Mouse (Mus musculus): Measurements from ENCODE around the gene Ccdc134. TPM values are rescaled to one million over a fixed set of nuclear protein-coding genes. Genes with fewer than 3 reads are reported as not detected.

The Ccdc134 gene
- polyA plus RNA-seq, 1 experiment from 2014 or later: 27.6 TPM

DNA sequence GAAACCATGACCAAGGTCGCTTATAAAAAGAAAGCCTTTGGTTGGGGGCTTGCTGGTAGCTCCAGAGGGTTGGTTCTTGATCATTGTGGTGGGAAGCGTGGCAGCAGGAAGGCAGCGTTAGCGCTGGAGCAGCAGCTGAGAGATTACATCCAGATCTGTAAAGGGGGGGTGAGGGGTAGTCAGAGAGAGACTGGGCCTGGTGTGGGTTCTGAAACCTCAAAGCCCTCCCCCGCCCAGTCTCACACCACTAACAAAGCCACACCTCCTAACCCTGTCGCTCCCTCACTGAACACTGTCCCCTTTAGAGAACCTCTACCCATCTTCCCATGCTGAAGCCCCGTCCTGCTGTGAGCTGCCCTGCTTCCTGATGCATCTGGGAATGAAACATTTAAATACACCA is 2.9 kb downstream of the Ccdc134 start:
- H3K4me3 ChIP-seq (replicated peaks): no peak overlapping the region
- peaks cover 16% of the 10 kb centered on the region for H3K4me1 ChIP-seq
- ATAC-seq (ENCODE audit: insufficient number of reproducible peaks, low FRiP score, low TSS enrichment, low read depth): no peak
- H3K36me3 ChIP-seq: peaks cover 4% of the 10 kb centered on the region; the same call in 1 of the 2 replicates
- H3K27ac ChIP-seq (replicated peaks): no peak overlapping the region
- H3K4me2 ChIP-seq (replicated peaks): no peak overlapping the region
- no peaks in the 10 kb centered on the region for H3K9me3 ChIP-seq (replicated peaks)
- H3K9ac ChIP-seq: no peak overlapping the region
- 59% methylated on average over 7 of the region's 7 CpGs for WGBS
- no peaks in the 10 kb centered on the region for H3K27me3 ChIP-seq

DNA sequence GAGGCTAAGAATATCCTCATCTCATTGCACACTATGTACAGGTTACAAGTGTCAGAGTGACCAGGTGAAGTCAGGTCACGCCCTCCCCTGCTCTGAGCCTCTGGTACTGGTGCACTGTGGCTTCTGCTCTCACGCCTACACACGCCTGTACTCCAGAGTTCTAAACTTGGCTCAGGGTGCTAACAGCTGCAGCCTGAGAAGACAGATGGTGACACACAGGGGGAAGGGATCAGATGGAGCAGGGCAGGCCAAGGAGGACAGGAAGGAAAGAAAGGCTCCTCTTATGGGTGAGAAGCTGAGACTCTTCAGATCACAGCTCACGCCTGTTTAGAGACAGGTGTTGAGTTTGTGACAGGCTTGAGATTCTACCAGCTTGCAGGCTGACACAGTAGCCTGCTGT is 7.7 kb downstream of the Ccdc134 start:
- ATAC-seq (ENCODE audit: insufficient number of reproducible peaks, low FRiP score, low TSS enrichment, low read depth): peak; percentile 60
- 79% methylated on average over 4 of the region's 4 CpGs for WGBS
- no peaks in the 10 kb centered on the region for H3K4me1 ChIP-seq
- no peak overlapping the region for H3K9ac ChIP-seq
- no peak overlapping the region for H3K4me2 ChIP-seq (replicated peaks)
- no peak overlapping the region for H3K27ac ChIP-seq (replicated peaks)
- H3K36me3 ChIP-seq: peaks cover 8% of the 10 kb centered on the region; the same call in 1 of the 2 replicates
- H3K4me3 ChIP-seq (replicated peaks): no peak overlapping the region
- H3K9me3 ChIP-seq (replicated peaks): no peaks in the 10 kb centered on the region
- H3K27me3 ChIP-seq: no peaks in the 10 kb centered on the region

DNA sequence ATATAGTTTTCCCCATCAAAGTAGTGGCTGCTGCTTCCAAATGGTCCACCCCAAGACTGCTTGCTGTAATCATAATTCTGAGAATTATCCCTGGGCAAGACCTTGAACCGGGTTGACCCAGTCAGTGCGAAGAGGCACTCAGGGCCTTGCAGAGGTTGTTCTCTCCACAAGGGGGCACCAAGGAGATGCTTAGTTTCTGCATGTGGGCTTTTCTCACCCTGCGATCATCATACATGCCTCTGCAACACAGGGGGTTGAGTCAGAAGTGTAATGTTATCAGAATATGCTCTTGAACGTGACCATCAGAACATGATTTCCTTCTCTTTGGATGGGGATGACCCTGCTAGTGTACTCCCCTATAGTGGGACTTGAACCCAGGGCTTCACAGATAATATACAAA is 10.8 kb downstream of the Ccdc134 start:
- no peaks in the 10 kb centered on the region for H3K9me3 ChIP-seq (replicated peaks)
- no peak overlapping the region for H3K27ac ChIP-seq (replicated peaks)
- H3K9ac ChIP-seq: no peak overlapping the region
- H3K36me3 ChIP-seq: 0 out of 2 replicates have a peak, but pooled peaks cover 14% of the 10 kb centered on the region
- no peaks in the 10 kb centered on the region for H3K27me3 ChIP-seq
- no peaks in the 10 kb centered on the region for H3K4me1 ChIP-seq
- WGBS: 44% methylated on average over 4 of the region's 4 CpGs
- H3K4me3 ChIP-seq (replicated peaks): no peak overlapping the region
- H3K4me2 ChIP-seq (replicated peaks): no peak overlapping the region
- ATAC-seq (ENCODE audit: insufficient number of reproducible peaks, low FRiP score, low TSS enrichment, low read depth): no peak

DNA sequence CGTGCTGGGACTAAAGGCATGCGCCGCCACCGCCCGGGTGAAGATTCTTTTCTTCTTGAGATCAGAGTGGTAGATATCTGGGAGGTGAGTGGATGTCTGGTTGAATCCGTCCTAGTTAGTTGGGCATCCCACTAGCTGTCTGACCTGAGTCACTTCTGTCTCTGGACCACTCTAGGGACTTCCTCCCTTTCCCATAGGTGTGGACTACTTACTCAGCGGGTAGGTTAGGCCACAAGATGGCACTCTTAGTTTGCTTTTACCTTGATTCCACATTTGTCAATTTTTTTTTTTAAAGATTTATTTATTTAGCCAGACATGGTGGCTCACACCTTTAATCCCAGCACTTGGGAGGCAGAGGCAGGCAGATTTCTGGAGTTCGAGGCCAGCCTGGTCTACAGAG is 11.5 kb downstream of the Ccdc134 start:
- Histone ChIP-seq H3K4me3 (replicated peaks) (no peak overlapping the region), H3K9me3 (replicated peaks) (no peaks in the 10 kb centered on the region), H3K27ac (replicated peaks) (no peak overlapping the region), H3K9ac (no peak overlapping the region), H3K4me1 (peaks cover 4% of the 10 kb centered on the region; the same call in 1 of the 2 replicates), H3K36me3 (0 out of 2 replicates have a peak, but pooled peaks cover 14% of the 10 kb centered on the region), H3K4me2 (replicated peaks) (no peak overlapping the region), H3K27me3 (no peaks in the 10 kb centered on the region)
- WGBS: 91% methylated on average over 8 of the region's 8 CpGs
- no peak for ATAC-seq (ENCODE audit: insufficient number of reproducible peaks, low FRiP score, low TSS enrichment, low read depth)

DNA sequence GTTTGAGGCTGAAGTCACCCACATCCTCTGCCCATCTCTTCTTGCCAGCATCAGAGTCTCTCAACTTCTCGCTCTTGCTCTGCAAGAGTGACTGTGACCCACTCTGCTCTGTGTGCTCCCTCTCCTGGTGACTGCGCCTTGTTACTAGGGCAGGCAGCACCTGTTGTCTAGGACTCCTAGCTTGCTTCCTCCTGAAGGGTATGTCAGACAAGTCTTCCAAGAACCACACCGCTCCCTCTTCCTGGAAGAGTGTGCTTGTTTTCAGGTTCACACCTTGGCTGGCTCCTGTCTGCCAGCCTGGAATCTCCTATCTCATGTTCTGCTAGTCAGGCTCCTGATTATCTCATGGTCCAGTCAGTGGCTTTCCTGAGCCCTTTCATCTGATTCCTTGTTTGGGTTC is 12.6 kb downstream of the Ccdc134 start:
- Histone ChIP-seq H3K4me3 (replicated peaks) (no peak overlapping the region), H3K9me3 (replicated peaks) (no peaks in the 10 kb centered on the region), H3K36me3 (0 out of 2 replicates have a peak, but pooled peaks cover 14% of the 10 kb centered on the region), H3K4me1 (peaks cover 8% of the 10 kb centered on the region), H3K4me2 (replicated peaks) (no peak overlapping the region), H3K9ac (no peak overlapping the region), H3K27ac (replicated peaks) (no peak overlapping the region), H3K27me3 (no peaks in the 10 kb centered on the region)
- 80% methylated on average over 3 of the region's 3 CpGs for WGBS
- ATAC-seq (ENCODE audit: insufficient number of reproducible peaks, low FRiP score, low TSS enrichment, low read depth): no peak

DNA sequence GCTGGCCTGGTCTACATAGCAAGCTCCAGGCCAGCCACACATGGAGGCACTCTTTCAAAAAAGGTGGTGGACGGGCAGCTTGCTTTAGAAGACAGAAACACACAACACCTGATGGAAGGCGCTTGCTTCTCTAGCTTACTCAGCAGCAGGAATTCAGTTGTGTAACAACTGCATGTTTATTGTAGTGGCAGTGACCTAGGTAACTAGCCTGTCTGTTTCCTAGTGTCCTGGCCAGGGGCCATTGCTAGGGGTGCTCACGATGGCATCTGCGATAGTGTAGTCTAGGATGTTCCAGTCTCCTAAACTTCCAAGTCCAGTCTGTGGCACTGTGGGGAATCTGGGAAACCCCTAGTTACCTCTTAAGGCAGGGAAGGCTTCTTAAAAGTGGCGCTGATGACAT is 16.4 kb downstream of the Ccdc134 start:
- H3K27me3 ChIP-seq: no peaks in the 10 kb centered on the region
- no peak overlapping the region for H3K4me2 ChIP-seq (replicated peaks)
- WGBS: 86% methylated on average over 5 of the region's 5 CpGs
- H3K4me3 ChIP-seq (replicated peaks): no peak overlapping the region
- H3K4me1 ChIP-seq: peaks cover 29% of the 10 kb centered on the region
- ATAC-seq (ENCODE audit: insufficient number of reproducible peaks, low FRiP score, low TSS enrichment, low read depth): no peak
- no peak overlapping the region for H3K27ac ChIP-seq (replicated peaks)
- H3K9me3 ChIP-seq (replicated peaks): no peaks in the 10 kb centered on the region
- H3K9ac ChIP-seq: no peak overlapping the region
- H3K36me3 ChIP-seq: 0 out of 2 replicates have a peak, but pooled peaks cover 11% of the 10 kb centered on the region

DNA sequence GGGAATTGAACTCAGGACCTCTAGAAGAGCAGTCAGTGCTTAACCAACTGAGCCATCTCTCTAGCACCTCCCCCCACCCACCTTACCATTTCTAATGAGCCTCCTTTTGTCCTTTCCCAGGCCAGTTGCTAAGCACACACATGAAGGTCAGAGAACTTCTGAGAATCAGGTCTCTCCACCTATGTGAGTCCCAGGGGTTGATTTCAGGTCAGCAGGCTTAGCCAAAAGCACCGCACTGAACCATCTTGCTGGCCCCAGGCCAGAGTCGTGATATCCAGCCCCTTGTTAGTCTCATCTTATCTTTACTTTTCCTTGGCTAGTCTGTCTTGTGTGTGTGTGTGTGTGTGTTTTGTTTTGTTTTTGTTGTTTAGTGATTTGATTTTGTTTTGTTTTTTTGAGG is 17.7 kb downstream of the Ccdc134 start:
- ATAC-seq (ENCODE audit: insufficient number of reproducible peaks, low FRiP score, low TSS enrichment, low read depth): no peak
- H3K4me3 ChIP-seq (replicated peaks): no peak overlapping the region
- peak overlapping the region; percentile 86 for H3K27ac ChIP-seq (replicated peaks)
- H3K27me3 ChIP-seq: no peaks in the 10 kb centered on the region
- 0 out of 2 replicates have a peak, but pooled peaks cover 11% of the 10 kb centered on the region for H3K36me3 ChIP-seq
- WGBS: 47% methylated on average over 2 of the region's 2 CpGs
- H3K4me1 ChIP-seq: peaks cover 33% of the 10 kb centered on the region
- no peaks in the 10 kb centered on the region for H3K9me3 ChIP-seq (replicated peaks)
- H3K4me2 ChIP-seq (replicated peaks): no peak overlapping the region
- H3K9ac ChIP-seq: no peak overlapping the region

DNA sequence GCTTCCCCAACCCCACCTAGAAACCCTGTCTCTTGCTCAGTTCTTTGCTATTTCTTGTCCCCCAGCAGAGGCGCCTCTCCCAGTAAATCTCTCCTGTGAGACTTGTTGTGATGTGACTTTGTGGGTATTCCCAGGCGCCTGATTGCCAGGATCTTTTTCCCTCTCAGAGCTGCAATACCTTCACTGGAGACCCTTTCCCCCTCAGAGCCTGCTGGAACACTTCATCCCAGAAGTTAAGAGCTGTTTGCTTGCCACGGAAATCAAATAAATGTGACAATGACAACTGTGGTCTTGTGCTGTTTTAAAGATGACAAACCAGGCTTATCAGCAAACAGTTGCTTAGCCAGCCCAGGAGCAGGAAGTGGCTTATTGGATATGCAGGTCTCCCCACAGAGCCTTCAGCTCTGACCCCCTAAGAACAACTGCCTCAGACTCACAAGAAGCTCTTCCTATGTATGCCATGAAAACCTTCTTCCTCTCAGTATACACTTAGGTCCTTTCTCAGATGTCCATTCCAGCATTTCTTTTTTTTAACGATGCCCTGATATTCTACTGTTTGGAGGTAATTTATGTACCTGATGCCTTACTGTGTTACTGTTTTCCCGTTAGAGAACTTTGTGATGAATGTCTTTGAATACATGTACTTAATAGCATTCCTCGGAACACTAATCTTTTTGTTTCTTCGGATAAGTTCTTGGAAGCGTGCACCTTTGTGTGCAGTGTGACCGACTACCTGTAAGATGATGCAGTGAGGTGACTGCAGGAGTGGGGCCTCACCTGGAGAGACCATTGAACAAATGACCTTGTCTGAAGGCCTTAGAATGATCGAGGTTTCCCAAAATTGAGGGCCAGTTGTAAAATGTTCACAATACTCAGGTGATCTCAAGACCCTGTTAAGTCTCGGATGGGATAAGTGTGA is 18.4 kb downstream of the Ccdc134 start:
- no peak overlapping the region for H3K9ac ChIP-seq
- H3K36me3 ChIP-seq: 0 out of 2 replicates have a peak, but pooled peaks cover 5% of the 10 kb centered on the region
- 14% methylated on average over 11 of the region's 11 CpGs for WGBS
- peak overlapping the region; percentile 83 for H3K4me3 ChIP-seq (replicated peaks)
- no peaks in the 10 kb centered on the region for H3K9me3 ChIP-seq (replicated peaks)
- H3K4me2 ChIP-seq (replicated peaks): peak overlapping the region; percentile 75
- peaks cover 36% of the 10 kb centered on the region for H3K4me1 ChIP-seq
- H3K27me3 ChIP-seq: no peaks in the 10 kb centered on the region
- no peak; the same call in 1 of the 2 replicates for ATAC-seq (ENCODE audit: insufficient number of reproducible peaks, low FRiP score, low TSS enrichment, low read depth)
- H3K27ac ChIP-seq (replicated peaks): peak overlapping the region; percentile 86

DNA sequence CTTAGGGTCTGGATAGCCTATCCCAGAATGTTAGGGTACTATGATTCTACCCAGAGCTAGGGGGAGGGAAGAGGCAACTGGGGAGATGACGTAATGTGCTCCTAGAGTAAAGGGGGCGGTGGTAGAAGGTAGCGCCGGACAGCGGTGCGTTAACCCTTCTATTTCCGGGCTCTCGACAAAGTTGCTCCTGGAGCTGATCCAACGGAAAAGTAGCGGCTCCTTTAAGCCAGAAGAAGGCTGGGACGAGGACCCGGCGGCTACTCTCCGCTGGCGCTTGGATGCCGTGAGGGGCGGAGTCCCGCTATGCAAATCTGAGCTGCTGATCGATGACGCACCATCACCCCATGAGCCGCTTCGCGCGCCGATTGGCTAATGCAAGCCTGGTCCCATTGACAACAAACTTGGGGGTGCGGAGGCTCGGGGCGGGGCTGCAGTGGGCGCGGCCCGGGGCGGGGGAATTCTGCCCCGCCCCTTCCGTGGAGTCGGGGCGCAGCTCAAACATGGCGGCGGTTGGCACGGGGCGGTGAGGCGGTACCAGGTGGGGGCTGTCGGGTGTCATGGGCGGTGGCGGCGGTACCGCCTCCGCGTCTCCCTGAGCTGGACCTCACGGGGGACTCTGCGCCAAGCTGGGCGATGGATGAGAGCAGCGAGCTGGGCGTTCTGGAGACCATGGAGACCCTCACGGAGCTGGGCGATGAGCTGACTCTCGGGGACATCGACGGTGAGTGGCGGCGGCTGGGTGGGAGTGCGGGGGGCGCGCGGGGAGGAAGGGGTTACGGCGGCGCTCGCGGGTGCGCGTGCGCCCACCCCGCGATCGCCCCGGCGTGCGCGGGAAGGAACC is 19.3 kb downstream of the Ccdc134 start, which contains the start of gene Srebf2:
Srebf2 (plus strand) TSS at position 412 of the 841 bp plus-strand sequence.
- peak within 1 kb of the TSS; percentile 75 for H3K4me2 ChIP-seq (replicated peaks)
- H3K4me3 ChIP-seq (replicated peaks): peak within 1 kb of the TSS; percentile 83
- ATAC-seq (ENCODE audit: insufficient number of reproducible peaks, low FRiP score, low TSS enrichment, low read depth): peak; percentile 96
- WGBS: under 1% methylated on average over 76 of the region's 79 CpGs
- H3K27me3 ChIP-seq: no peaks in the 10 kb centered on the region
- H3K27ac ChIP-seq (replicated peaks): peak within 1 kb of the TSS; percentile 96
- no peaks in the 10 kb centered on the region for H3K36me3 ChIP-seq
- H3K9me3 ChIP-seq (replicated peaks): no peaks in the 10 kb centered on the region
- peaks cover 40% of the 10 kb centered on the region for H3K4me1 ChIP-seq
- peak within 1 kb of the TSS; percentile 86 for H3K9ac ChIP-seq

DNA sequence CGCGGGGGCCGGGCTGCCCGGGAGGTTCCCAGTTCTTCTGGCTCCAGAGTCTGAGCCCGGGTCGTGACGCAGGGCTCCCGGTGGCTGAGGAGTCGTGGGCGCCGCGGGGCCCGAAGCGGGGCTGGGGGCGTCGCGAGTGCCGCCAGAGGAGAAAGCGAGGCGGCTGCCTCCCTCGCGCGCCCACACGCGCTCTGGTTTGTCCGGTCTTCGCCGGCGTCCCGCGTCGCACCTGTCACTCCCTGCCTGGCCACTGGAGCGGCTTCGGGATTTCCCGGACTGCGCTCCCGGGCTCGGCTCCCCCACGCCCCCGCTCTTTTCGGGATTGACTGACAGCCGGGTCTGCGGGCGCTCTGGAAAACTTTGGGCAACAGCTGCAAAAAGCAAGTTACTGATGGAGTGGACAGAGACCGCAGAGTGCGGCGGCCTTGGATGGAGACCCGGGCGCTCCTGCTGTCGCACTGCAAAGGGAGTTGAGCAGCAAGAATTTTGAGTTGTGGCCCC is 19.9 kb downstream of the Ccdc134 start:
- H3K27ac ChIP-seq (replicated peaks): peak overlapping the region; percentile 96
- peak overlapping the region; percentile 83 for H3K4me3 ChIP-seq (replicated peaks)
- H3K9ac ChIP-seq: peak overlapping the region; percentile 86
- no peaks in the 10 kb centered on the region for H3K36me3 ChIP-seq
- H3K27me3 ChIP-seq: no peaks in the 10 kb centered on the region
- no peaks in the 10 kb centered on the region for H3K9me3 ChIP-seq (replicated peaks)
- peak overlapping the region; percentile 75 for H3K4me2 ChIP-seq (replicated peaks)
- 0 out of 2 replicates have a peak, but pooled peaks have one; percentile 5 for ATAC-seq (ENCODE audit: insufficient number of reproducible peaks, low FRiP score, low TSS enrichment, low read depth)
- peaks cover 46% of the 10 kb centered on the region for H3K4me1 ChIP-seq
- WGBS: 0% methylated on average over 43 of the region's 50 CpGs

DNA sequence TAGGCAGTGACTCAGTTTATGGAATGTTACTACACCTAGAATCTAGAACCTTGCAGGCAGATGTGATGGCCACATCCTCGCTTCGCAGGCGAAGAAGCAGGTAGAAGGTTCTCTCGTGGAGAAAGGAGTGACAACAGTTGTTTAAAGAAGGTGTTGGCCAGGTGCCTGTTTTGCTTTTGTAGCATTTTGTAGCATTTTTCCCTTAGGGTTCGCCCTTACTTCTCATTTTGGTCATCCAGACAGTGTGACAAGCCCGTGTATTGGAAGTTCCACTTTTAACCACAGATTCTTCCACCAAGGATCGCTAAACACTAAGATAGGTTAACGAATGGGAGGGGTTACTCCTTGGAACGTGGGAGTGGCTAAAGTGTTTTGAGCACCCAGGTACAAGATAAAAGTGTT is 20.8 kb downstream of the Ccdc134 start:
- Histone ChIP-seq H3K4me1 (peaks cover 53% of the 10 kb centered on the region), H3K27ac (replicated peaks) (peak overlapping the region; percentile 96), H3K9ac (peak overlapping the region; percentile 86), H3K27me3 (no peaks in the 10 kb centered on the region), H3K9me3 (replicated peaks) (no peaks in the 10 kb centered on the region), H3K4me2 (replicated peaks) (peak overlapping the region; percentile 75), H3K36me3 (0 out of 2 replicates have a peak, but pooled peaks cover under 1% of the 10 kb centered on the region), H3K4me3 (replicated peaks) (peak overlapping the region; percentile 83)
- WGBS: 17% methylated on average over 9 of the region's 9 CpGs
- ATAC-seq (ENCODE audit: insufficient number of reproducible peaks, low FRiP score, low TSS enrichment, low read depth): no peak

Measured in embryonic facial prominence, embryonic 15.5 days (tissue).